Mouse (Mus musculus): ENCODE results near the gene Vsig10. TPM values are rescaled to one million over a fixed set of nuclear protein-coding genes. Genes with fewer than 3 reads are reported as not detected.
"Not testable (repeated sequence)": the region's sequence is repeated elsewhere in the genome, so short reads cannot be mapped to it uniquely, and the experiment has no call there.

Gene Vsig10
- total RNA-seq, 4 experiments from 2014 or later: 22.2 to 64.9 (median 42.7) TPM

DNA sequence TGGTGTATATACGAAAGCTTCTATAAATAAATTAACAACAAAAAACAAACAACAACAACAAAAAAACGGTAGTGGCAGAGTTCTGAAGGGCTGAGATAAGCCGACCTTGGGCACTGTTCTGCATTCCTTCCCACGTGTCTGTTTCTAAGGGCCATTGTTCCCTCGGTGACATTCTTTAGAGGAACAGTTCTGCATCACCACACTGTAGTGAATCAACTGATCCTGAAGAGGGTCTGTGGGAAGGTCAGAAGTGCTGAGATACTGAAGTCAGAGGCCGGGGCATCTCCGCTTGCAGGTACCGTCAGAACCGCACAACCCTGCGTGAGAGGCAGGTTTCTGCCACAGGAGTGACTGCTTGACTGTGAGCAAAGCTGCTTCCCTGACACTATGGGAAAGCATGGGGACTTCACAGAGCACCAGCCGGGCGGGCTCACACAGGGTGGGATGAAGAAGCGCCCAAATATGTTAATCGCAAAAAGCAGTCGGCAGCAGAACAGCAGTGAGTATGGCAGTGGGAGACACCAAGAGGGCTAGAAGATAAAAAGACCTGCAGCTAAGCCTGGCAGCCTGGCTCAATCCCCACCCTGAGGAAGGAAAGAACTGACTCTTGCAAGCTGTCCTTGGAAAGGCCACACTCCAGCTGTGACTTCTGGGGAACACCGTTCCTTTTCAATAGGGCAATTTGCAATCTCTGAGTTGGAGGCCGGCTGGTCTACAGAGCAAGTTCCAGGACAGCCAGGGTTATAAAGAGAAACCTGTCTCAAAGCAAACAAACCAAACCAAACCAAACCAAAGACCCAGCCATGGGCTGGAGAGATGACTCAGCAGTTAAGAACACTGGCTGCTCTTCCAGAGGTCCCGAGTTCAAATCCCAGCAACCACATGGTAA is 14.9 kb upstream of the Vsig10 start:
- no peak for DNase-seq

DNA sequence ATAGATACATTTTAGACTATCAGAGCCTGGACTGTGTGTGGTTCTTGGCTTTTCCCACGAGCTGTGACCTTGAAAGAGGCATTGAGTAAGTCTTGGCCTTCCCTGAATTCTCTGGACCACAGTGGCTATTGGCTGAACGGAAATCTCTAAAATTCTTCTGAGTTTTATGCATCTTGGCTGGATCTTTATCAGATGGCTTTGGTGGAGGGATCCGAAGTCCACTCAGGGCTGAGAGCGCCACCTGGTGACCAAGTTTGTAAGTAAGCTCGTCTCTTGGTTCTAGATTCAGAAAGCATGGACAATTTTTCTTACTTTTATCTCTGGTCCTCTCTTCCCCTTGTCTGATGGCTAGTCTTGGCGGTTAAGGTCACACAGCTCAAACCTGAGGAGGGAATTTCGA is 13.9 kb upstream of the Vsig10 start:
- DNase-seq: peak; percentile 78

DNA sequence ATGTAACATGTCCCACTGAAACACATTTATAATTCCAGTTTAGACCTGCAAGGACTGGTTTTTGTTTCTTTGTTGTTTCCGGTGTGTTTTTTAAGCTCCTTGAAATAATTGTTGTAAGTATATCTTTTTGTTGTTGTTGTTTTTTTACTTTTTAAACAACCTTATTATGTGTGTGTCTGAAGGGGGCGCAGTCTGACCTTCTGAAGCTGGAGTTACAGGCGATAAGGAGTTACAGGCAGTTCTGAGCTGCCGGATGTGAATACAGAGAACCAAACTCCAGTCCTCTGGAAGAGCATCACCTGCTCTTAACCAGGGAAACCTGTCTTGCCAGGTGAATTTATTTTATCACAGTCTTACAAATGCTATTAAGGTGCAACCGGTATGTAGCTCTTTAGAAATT is 13.1 kb upstream of the Vsig10 start:
- no peak for DNase-seq

DNA sequence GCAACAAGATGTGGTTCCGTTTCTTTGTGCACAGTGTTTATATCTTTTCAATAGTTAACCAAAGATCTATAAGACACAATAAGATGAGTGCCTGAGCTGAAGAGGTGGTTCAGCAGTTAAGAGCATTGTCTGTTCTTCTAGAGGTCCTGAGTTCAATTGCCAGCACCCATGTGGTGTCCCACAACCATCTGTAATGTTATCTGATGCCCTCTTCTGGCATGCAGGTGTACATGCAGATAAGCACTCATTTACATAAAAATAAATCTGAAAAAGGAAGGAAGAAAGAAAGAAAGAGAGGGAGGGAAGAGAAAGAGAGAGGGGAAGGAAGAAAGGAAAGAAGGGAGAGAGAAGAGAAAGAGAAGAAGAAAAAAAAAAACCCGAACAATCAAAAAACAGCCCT is 12.1 kb upstream of the Vsig10 start:
- no peak for DNase-seq

DNA sequence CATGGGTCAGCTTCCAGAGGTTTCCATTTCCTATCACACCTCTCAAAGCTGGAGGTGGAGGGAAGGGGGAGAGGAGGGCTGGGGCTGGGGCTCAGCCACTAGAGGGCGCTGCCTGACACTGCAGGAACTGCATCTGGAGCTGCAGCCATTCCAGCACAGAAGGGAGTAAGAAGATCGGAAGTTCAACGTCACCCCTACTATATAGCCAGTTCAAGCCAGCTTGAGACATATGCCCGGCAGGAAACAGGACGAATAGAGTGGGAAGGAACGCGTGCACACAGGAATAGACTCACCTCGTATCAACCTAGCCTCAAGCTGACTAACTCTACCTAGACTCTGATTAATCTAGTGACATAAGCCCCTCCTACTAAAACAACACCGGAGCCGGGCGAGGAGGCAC is 11.2 kb upstream of the Vsig10 start:
- DNase-seq: peak; percentile 58

DNA sequence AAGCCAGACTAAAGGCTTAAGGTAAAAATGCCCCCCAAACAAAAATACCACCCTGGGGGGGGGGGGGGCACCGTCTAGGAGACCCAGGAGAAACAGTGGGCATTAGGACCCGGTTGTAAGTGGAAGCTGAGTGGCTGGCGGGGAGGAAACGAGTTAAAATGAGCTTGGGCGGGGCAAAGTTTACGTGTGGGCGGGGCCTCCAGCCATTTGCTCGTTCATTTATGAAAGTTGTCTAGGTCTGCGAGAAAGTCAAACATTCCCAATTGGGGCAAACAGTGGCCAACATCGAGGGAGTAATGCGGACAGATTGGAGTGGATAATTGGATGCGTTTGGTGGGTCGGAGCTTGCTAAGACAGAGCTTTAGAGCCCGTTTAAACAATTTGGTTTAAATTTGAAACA is 5.5 kb upstream of the Vsig10 start:
- peak; percentile 56 for DNase-seq

DNA sequence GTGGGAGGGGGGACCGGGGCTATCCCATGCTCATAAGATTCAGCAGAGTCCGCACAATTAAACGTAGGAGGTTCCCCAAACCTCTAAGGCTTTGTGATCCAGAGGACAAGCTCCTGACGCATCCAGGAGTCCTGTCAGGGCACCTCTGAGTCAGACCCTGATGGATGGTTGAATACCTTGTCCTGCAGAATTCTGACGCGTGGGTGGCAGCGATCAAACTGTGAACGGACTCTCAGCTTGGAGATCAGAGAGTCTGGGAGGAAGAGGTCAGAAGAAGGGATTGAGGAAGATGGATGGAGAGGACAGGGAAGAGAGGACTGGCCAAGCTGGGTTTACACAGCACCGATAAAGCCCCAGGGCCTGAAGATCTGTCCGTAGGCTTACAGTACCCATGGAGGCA is 5.0 kb upstream of the Vsig10 start:
- no peak for DNase-seq

DNA sequence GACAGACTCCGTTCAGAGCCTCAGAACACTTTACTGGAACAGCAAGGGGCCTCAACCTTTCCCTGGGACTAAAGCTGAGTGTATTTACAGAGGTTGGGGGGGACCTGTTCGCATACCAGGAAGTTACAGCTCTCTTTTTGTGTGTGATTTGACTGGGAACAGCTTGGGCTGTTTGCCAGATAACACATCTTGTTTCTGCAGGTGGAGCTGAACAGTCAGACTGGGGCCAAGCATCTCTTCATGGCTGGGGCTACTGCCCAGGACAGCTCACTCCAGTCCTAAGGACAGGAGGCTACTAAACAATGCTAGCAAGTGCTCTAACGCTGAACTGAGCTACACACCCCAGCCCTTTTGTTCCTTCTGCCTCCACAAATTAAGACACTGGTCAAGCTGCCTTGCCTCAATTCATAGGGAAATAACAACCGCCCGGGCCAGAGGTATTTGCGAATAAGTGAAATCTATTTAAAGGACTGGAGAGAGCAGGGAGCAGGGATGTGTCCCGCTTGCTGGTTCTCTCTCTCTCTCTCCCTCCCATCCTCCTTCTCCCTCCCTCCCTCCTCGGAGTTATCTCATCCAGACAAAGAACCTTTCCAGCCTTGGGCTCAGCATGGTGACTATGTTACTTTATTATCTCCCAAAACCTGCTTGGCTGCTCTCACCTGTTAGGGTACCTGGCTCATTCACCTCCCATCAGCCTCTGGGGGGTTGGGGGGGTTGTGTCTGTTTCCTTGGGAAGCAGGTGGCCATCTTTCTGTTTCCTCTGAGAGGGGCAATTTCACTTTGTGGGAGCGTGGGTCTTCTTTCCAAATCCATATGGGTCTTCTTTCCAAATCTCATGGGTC is 4.1 kb upstream of the Vsig10 start:
- no peak for DNase-seq

DNA sequence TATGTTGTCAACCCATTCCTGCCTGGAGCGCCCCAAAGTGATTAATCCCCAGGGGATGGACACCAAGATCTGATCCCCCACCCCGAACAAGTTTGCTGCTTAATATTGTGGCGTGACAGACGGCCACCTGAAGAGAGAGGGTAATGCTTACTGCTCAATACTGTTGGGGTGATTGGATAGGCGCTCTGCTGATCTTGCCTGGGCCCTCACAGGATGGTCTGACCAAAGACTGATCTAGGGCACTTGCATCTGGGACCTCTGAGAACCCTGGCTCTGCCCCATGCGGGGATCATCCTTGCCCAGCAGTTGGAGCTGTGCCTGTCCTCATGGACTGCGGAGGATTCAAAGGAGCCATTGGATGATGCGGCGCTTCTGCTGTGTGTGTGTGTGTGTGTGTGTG is 4.9 kb downstream of the Vsig10 start:
- DNase-seq: no peak

DNA sequence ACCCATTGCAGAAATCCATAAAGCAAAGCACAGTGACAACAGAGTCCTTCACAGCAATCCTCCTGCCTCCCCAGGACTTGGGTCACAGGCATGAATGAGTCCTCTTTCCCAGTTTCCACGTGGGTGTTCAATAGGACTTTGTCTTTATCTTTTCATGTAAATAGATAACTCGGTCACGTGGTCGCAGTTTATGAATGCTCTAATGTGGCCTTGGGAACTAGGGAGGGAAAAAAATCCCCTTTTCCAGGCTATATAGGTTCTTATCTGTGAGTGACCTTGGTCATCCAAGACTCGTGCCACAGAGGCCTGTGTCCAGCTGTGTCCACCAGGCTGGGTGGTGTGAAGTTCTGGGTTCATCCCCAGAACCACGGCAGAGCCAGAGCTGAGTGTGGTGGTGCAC is 7.5 kb downstream of the Vsig10 start:
- DNase-seq: no peak

DNA sequence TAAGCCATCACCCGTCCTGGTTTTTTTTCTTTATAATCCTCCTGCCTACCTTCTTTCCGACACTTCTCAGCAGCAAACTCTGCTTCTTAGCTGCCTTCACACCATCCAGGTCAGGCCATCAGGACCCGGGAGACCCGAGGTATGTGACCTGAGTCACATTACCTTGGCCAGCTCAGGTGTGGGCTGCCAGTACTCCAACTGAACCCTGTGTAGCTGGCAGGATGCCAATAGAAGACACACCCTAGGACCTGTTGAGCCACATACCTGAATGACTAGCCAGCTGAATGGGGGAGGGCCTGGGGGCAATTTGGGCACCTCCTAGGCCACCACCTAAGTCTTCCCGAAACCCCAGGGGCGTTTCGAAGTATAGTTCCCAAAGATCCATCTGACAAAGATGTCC is 11.6 kb downstream of the Vsig10 start:
- DNase-seq: no peak

DNA sequence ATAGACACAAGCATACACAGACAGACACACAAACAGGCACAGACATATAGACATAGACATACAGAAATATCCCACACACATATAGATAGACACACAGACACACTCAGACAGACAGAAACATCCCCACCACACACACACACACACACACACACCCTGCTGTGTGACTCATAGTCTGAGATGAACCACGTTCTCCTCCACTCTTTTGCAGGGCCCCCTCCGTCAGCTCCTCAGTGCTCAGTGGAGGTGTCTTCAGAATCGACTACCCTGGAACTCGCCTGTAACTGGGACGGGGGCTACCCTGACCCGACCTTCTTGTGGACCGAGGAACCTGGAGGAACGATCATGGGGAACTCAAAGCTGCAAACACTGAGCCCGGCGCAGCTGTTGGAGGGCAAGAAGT is 19.1 kb downstream of the Vsig10 start:
- no peak for DNase-seq

DNA sequence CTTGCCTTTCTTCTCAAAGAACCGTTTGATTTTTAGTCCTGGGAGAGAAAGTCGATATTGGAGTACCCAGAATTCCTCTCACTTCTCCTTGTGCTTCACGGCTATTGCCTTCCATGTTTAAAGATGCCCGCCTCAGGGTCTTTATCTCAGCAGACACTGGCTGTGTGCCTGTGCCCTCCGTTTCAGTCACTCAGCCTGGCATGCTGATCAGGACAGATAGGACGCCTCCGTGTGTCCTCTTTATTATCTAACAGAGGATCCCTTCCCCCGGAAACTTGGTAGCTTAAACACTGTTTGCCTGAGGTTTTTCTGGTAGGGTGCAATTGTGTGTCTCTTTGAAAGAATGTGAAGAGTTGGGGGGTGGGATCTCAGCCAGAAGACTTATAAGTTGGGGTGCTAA is 19.6 kb downstream of the Vsig10 start:
- no peak for DNase-seq

DNA sequence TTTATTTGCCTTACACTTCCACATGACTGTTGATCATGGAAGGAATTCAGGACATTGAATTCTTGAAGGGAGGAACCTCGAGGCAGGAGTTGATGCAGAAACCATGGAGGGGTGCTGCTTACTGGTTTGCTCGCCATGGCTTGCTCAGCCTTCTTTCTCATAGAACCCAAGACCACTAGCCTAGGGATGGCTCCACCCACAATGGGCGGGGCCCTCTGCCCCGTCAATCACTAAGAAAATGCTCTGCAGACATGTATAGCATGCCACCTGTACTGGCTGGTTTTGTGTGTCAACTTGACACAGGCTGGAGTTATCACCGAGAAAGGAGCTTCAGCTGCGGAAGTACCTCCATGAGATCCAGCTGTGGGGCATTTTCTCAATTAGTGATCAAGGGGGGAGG is 21.2 kb downstream of the Vsig10 start:
- DNase-seq: no peak

DNA sequence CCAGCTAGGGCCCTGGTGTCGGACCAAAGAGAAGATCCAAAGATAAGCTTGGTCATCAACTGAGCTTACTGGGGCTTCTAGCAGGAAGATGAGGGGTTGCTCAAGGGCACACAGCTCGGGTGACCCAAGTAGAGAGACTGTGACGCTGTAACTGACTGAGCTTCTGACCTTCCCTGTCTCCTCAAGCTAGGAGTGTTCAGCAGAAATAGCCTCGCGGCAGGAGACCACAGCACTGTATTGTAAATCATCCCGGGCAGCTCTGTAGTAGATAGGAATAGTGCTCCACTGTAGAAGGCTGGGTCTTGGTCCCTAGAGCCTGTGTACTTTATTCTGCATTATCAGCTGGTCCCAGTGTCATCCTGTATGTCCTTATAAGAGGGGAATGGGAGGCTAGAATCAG is 23.0 kb downstream of the Vsig10 start:
- DNase-seq: no peak

DNA sequence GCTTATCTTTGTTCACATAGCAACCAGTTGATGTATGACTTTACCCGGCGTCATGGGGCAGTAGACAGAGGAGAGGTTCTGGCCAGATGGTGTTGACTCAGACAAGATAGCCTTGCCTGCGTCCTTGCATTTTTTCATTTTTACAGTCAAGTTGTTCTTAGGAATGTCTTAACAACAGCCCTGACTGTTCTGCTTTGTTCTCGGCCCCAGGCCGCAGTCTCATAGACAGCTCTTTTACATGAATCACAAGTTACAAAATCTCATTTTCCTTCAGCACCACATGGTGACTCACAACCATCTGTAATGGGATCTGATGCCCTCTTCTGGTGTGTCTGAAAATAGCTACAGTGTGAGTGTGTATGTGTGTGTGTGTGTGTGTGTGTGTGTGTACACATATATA is 25.6 kb downstream of the Vsig10 start:
- not testable (repeated sequence) for DNase-seq

DNA sequence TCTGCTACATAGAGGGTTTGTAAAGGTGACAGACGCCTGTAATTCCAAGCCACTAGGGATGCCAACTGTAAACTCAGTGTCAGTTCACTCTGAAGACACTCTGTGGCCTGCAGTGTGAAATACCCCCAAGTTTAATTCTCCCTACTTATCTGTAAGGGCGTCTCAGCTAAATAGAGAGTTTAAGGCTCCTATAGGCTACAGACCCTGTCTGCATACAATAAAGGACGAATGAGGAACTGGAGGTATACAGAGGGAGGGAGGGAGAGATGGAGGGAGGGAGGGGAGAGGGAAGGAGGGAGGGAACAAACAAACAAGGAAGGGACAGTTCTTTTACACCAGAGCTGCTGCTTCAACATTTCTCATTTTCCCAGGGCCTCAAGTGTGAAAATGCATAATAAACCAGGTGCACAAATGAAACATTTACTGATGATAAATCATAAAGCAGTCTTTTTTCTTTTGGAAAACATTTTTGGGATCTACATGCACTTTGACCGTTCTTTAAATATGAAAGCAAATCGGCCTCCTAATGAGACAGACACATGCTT is 26.6 kb downstream of the Vsig10 start:
- DNase-seq: no peak

DNA sequence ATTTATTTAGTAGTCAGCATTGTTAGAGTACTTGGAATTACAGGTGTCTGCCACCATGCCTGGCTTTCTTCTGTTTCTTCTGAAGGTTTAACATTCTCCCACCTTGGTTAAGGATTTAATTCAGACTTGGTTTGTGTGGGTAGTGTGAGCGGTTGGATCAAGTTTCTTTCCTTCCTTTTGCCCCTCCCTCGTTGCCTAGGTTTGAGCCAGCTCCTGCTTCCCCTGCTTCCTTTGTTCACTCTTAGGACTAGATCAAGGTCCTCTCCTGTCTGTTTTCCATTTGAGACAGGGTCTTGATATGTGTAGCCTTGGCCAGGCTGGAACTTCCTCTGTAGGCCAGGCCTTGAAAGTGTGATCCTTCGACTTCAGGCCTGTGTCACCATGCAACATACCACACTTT is 27.4 kb downstream of the Vsig10 start:
- no peak for DNase-seq

DNA sequence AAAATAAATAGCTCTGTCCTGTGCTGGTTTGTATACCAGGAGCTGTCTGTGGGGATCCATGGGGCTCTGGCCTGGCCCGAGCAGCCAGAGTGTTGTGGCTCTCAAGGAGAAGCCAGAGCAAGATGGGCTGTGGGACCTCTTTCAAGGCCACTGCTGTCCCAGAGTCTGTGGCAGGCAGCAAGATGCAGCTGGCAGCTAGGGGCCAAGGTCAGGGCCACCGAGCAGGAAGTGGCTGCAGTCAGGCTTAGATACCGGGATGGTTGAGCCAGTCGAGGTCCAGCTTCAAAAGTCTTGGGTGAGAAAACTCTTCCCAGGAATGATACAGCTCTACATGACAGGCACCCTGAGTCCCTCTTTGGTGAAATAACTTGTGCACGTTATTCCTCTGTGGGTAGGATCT is 28.1 kb downstream of the Vsig10 start:
- DNase-seq: peak; percentile 53

DNA sequence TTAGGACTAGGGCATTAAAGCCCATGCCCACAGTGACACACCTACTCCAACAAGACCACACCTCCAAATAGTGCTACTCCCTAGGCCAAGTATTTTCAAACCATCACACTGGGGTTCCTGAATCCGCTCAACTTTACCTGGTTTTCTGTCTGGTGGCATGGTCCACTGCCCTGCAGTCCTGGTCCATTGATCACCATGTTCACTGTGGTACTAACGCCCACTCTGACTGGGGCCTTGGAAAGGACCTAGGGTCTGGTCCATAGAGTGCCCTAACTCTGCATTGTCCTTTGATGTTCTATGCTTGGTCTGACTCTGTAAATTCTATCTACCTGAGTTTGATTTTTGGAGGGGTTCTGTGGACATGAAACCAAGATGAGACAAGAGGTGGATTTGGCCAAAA is 29.0 kb downstream of the Vsig10 start:
- DNase-seq: no peak

DNA sequence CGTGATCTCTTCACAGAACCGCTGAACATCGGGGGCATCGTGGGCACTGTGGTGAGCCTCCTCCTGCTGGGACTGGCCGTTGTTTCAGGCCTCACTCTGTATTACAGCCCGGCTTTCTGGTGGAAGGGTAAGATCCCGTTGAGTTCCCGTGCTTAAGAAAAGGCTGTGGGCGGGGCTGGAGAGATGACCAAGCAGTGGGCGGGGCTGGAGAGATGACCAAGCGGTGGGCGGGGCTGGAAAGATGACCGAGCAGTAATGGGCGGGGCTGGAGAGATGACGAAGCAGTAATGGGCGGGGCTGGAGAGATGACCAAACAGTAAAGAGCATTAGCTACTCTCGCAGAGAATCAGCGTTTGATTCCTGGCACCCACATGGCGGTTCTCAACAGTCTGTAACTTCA is 29.4 kb downstream of the Vsig10 start:
- DNase-seq: peak; percentile 54

DNA sequence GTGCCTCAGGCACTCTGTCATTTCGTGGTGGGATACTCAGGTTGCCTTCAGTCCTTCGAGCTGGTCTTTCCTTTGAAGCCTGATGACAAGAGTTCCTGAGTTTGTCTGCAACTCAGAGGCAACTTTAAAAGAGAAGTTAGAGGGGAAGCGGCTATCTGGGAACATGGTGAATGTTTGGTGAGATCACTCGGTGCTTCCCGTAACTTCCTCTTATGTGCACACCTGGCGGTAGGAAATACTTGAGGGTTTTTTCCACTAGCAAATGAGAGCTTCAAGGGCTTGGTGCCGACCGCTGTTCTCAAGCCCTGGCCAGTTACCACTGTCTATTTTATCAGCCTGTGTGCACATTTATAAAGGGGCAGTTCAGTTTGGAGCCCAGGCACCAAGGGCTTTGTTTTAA is 35.2 kb downstream of the Vsig10 start:
- no peak for DNase-seq

DNA sequence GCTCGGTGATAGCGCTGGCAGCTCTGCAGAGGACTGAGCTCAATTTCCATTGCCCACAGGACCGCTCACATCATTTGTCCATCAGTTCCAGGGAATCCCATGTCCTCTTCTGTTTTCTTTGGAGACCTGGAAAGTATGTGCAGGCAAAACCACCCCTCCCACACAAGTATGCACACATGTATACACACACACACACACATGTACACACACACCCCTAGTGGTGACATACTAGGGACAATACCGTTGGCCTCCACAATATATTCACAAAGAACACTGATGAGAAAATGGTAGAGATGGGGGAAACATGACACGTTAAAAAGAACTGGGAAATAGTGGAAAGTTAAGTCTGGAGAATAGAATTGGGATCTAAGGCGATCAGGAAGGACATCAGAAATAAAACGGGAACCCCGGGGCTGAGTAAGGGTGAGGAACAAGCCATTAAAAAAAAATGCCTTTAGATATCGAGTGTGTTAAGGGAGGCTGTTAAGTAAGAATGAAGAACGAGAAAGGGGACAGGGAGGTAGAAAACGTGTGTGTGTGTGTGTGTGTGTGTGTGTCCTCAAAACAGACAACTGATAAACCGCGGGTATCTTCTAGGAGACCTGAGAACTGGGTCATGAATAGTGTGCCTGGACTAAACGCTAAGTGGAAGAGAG is 36.9 kb downstream of the Vsig10 start:
- DNase-seq: no peak
